Mouse (Mus musculus): ENCODE results near the gene Smarcd2.

The Smarcd2 gene

GRCm38 (mm10) chr11:106272644-106273310 lies at the start of gene Smarcd2:
TSS of gene Smarcd2 (minus strand) at chr11:106272972.
- peak; percentile 100 for DNase-seq

- DNase-seq = no peak
These were observed 45.9 kb upstream of the Smarcd2 start for GRCm38 (mm10) chr11:106318406-106319366.

DNA sequence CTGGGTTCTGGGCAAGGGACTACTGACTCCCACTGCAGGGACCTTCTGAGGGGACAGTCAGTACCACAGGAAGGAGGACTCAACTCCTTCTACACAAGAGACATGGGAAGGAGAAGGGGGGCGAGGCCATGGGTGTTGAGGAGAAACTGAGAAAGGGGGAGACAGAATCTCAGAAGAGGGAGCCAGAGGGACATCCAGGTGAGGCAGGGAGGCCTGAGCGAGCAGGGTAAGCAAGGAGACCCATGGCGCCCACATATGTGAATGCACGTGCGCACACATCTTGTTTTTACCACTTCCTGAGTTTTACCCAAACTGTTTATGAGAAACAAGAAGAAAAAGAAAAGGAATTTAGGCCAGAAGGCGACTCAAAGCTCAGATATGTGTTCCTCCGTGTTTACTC lies 45.0 kb upstream of the Smarcd2 start:
- no peak for DNase-seq

DNA sequence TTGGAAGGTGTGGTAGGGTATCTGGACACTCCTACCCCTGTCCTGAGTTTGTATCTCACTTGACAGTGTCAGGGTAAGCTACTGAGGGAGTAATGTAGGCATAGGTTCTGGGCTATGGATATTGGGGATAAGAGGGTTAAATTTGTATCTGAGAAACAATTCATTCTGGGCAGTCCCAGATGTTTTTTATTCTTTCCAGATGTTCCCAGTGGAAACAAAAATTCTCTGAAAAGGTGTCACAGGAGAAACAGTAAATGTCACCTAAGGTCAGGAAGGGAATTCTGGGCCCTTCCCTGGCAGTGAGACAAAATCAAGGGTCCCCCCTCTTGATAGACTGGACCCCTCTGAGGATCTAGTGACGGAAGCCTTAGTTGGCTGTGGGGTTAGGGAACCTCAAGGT lies 43.6 kb upstream of the Smarcd2 start:
- DNase-seq = no peak

- DNase-seq = peak in 1 of 2 experiments; percentile 37
These were observed 41.6 kb upstream of the Smarcd2 start, which contains the start of gene Cd79b for GRCm38 (mm10) chr11:106314333-106314812. TSS of gene Cd79b (minus strand) at chr11:106314762.

DNA sequence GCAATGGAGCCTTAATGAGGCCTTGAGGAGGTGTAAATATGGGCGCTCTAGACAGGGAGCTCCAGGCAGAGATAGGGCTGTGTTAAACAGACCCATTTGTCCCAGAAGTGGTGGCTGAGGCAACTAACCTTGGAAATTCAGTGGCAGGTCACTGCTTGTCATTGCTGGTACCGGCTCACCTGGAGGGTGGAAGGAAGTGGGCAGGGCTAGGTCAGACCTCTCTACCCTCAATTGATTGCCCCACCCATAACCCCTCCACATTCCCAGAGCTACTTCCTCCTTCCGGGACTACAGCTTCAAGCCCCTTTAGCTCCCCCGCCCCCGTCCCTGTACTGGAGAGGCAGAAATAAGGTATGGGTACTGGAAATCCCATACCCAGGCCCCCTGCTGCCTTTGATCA lies 40.8 kb upstream of the Smarcd2 start:
- DNase-seq = peak; percentile 57 to 80

GRCm38 (mm10) chr11:106310123-106310522 lies 37.4 kb upstream of the Smarcd2 start:
- DNase-seq = peak in 1 of 2 experiments; percentile 29

DNA sequence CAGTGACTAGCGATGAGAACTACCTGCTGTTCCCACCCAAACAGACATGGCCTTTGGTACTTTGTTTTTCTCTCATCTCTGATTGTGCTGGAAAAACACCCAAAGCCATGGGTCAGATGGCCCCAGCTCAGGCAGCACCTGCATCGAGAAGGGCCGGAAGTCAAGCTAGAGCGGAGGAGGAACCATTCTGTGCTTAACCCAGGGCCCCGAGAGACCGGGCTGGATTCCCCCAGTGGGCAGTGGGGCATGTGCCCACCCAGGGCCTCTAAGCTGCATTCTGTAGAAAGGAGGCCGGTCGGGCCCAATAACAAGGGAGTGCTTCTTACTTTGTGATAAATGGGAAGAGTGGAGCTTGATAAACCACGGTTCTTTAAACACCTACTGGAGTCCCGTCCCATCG lies 35.4 kb upstream of the Smarcd2 start:
- DNase-seq = peak in 1 of 2 experiments; percentile 32

DNA sequence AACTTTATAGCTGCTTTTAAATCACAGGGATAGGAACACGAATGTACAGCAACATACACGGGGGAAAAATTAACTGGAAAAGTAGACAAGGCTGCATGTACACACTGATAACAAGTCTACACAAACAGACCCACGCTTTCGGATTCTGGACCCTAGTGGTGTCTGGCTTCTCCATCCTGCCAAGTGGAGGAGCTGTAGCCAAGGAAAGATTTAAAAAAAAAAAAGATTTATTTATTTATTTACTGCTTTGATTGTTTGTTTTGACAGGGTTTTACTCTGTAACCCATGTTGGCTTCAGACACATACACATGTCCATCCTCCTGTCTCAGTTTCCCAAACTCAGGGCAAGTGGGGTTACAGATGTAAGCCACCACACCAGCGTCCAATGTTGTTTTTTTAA lies 34.7 kb upstream of the Smarcd2 start:
- DNase-seq = no peak

GRCm38 (mm10) chr11:106306758-106307157 lies 34.0 kb upstream of the Smarcd2 start:
- DNase-seq = no peak

DNA sequence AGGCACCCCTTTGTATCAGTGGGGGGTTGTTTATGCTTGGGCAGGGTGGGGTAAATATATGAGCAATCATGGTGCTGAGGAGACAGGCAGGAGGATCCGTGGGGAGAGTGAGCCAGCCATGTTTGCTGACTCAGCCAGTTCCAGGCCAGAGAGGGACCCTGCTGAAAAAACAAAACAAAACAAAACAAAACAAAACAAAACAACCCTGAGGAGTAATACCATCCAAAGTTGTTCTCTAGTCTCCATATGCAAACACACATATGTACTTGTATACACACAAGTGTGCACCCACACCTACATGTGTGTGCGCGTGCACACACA lies 33.3 kb upstream of the Smarcd2 start:
- DNase-seq = no peak

GRCm38 (mm10) chr11:106305348-106306064 lies 32.7 kb upstream of the Smarcd2 start:
- no peak for DNase-seq

DNA sequence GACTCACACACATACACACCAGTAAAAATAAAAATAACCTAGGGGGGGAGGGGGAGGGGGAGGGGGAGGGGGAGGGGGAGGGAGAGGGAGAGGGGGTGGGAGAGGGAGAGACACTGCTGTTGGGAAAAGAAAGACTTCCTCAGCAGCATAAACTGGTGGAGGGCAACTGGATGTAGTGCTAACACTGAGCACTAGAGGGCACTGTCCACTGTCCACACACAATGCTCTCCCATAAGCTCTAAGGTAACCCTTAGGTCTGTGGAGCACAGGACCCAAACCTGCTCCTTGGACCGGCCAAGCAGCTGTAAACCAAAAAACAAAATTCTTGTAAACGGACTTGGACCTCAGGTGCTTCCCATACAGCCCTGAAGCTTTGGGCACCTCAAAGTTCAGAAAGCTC lies 29.9 kb upstream of the Smarcd2 start:
- DNase-seq = peak; percentile 42 to 58

- no peak for DNase-seq
These were observed 29.0 kb upstream of the Smarcd2 start, which contains the start of gene Gh for GRCm38 (mm10) chr11:106301765-106302164. TSS of gene Gh (minus strand) at chr11:106301865.

GRCm38 (mm10) chr11:106291861-106292260 lies 19.1 kb upstream of the Smarcd2 start:
- DNase-seq = peak; percentile 79 to 85

DNA sequence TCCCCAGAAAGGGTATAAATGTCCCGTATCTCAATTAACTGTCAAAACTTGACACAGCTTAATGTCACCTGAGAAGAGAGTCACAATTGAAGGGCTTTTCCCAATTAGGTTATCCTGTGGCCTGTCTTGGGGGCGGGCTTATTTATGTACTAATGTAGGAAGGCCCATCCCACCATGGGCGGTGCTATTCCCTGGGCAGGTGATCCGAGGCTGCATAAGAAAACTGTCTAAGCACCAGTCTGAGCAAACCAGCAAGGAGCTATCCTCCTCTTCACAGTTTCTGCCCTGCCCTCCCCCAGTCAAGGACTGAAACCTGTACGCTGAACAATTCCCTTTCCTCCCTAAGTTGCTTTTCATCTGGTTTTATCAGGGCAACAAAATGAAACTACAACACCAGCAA lies 17.6 kb upstream of the Smarcd2 start:
- no peak for DNase-seq

GRCm38 (mm10) chr11:106289369-106289768 lies 16.6 kb upstream of the Smarcd2 start:
- peak in 1 of 2 experiments; percentile 45 for DNase-seq

GRCm38 (mm10) chr11:106286987-106287386 lies 14.2 kb upstream of the Smarcd2 start:
- no peak for DNase-seq

GRCm38 (mm10) chr11:106286206-106286605 lies 13.4 kb upstream of the Smarcd2 start:
- no peak for DNase-seq

- DNase-seq = no peak
These were observed 11.4 kb upstream of the Smarcd2 start for GRCm38 (mm10) chr11:106284126-106284525.

DNA sequence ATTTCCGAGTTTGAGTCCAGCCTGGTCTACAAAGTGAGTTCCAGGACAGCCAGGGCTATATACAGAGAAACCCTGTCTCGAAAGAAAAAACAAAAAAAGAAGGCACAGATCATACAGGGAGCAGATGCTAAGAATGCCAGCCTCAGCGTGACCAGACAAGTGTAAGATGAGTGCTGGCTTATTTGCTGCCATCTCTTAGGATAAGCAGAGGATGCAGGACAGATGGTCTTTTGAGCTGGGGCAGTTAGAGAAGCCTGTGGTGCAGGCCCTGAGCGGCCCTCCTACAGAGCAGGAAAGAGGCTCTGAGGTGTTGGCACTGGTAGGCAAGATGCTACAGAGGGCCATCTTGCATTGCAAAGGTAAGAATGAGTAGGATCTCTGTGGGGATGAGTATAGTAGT lies 10.6 kb upstream of the Smarcd2 start:
- no peak for DNase-seq

GRCm38 (mm10) chr11:106282452-106282851 lies 9.7 kb upstream of the Smarcd2 start:
- DNase-seq = no peak

DNA sequence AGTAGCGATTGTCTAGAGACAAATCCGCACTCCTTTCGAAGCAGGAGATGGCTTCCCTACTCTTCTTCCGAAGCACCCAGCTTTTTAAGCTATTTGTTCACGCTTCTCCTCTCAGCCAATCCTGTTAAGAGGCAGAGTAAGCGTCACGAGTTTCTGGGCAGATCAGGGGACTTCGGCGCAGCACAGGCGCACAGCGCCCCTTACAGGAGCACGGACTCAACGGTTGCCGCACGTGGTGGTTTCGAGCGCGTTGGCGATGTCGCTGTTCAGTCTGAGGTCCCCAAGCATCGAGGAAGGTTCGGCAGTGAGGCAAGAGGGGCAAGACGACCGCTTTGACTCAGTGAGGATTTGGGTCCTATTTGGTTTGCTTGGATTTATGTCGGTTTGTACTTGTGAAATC lies 3.7 kb upstream of the Smarcd2 start, which contains the start of gene Tcam1:
Gene Tcam1 (plus strand): TSS at position 219 of the 400 bp plus-strand sequence.
- DNase-seq = peak; percentile 92 to 95
